Mouse (Mus musculus) fibroblast of lung, adult 2 months (primary cell): ENCODE data around the gene 4933428G20Rik.

Experiments used
- DNase-seq: peaks from one replicate; pipeline ENCODE4 v3.0.0-alpha.2; 2011; ENCODE audit warnings: low read depth

The 4933428G20Rik gene

GRCm38 (mm10) chr11:97499865-97500719, at the start of gene 4933428G20Rik:
Gene 4933428G20Rik, minus strand, starts transcription at chr11:97500340.
- no peak for DNase-seq

GRCm38 (mm10) chr11:97548757-97549156, 48.6 kb upstream of the 4933428G20Rik start:
- DNase-seq, result no peak

- DNase-seq, result no peak
Observed at GRCm38 (mm10) chr11:97547957-97548706, 48.0 kb upstream of the 4933428G20Rik start.

- DNase-seq, result no peak
Observed at GRCm38 (mm10) chr11:97546804-97547411, 46.8 kb upstream of the 4933428G20Rik start.

GRCm38 (mm10) chr11:97545808-97546560, 45.8 kb upstream of the 4933428G20Rik start:
- DNase-seq, result no peak

- DNase-seq, result no peak
Observed at GRCm38 (mm10) chr11:97543883-97544282, 43.7 kb upstream of the 4933428G20Rik start.

GRCm38 (mm10) chr11:97543181-97543733, 43.1 kb upstream of the 4933428G20Rik start:
- no peak for DNase-seq

- no peak for DNase-seq
Observed at GRCm38 (mm10) chr11:97542171-97543150, 42.3 kb upstream of the 4933428G20Rik start.

GRCm38 (mm10) chr11:97540604-97541003, 40.5 kb upstream of the 4933428G20Rik start:
- no peak for DNase-seq

GRCm38 (mm10) chr11:97540136-97540535, 40.0 kb upstream of the 4933428G20Rik start:
- DNase-seq, result no peak

- no peak for DNase-seq
Observed at GRCm38 (mm10) chr11:97539622-97540021, 39.5 kb upstream of the 4933428G20Rik start.

GRCm38 (mm10) chr11:97537580-97538089, 37.5 kb upstream of the 4933428G20Rik start:
- DNase-seq, result no peak

- no peak for DNase-seq
Observed at GRCm38 (mm10) chr11:97536835-97537579, 36.9 kb upstream of the 4933428G20Rik start.

- DNase-seq, result no peak
Observed at GRCm38 (mm10) chr11:97536083-97536747, 36.1 kb upstream of the 4933428G20Rik start.

- DNase-seq, result no peak
Observed at GRCm38 (mm10) chr11:97535660-97536059, 35.5 kb upstream of the 4933428G20Rik start.

GRCm38 (mm10) chr11:97535308-97535630, 35.1 kb upstream of the 4933428G20Rik start:
- DNase-seq, result no peak

GRCm38 (mm10) chr11:97534442-97535307, 34.5 kb upstream of the 4933428G20Rik start:
- DNase-seq, result no peak

GRCm38 (mm10) chr11:97533653-97534052, 33.5 kb upstream of the 4933428G20Rik start:
- DNase-seq, result no peak
